Mouse (Mus musculus): Measurements from ENCODE around the gene Hoxd10. TPM values are rescaled to one million over a fixed set of nuclear protein-coding genes. Genes with fewer than 3 reads are reported as not detected.

The Hoxd10 gene
- polyA plus RNA-seq (2014; fragmentation: Illumina TruSeq; extraction: RNeasy Lipid Tissue Mini Kit (QIAGEN cat#74804)) = 25.6 TPM

GRCm38 (mm10) chr2:74691022-74691951 lies at the start of gene Hoxd10:
TSS of gene Hoxd10 (plus strand) at chr2:74691924.

GRCm38 (mm10) chr2:74659507-74660005 lies 32.2 kb upstream of the Hoxd10 start, which contains the start of gene Evx2:
TSS of gene Evx2 (minus strand) at chr2:74659557.

GRCm38 (mm10) chr2:74667842-74668357 lies 23.8 kb upstream of the Hoxd10 start, which contains the start of gene Hoxd13:
TSS of gene Hoxd13 (plus strand) at chr2:74668310.

GRCm38 (mm10) chr2:74674881-74675665 lies 16.7 kb upstream of the Hoxd10 start, which contains the start of gene Hoxd12:
TSS of gene Hoxd12 (plus strand) at chr2:74675013.

GRCm38 (mm10) chr2:74678891-74679595 lies 12.7 kb upstream of the Hoxd10 start, which contains the start of gene Hoxd11:
TSS of gene Hoxd11 (plus strand) at chr2:74679557.

GRCm38 (mm10) chr2:74697567-74698121 lies 5.9 kb downstream of the Hoxd10 start, which contains the start of gene Hoxd9:
TSS of gene Hoxd9 (plus strand) at chr2:74697727.

GRCm38 (mm10) chr2:74704393-74704998 lies 12.8 kb downstream of the Hoxd10 start, which contains the start of gene Hoxd8:
TSS of gene Hoxd8 (plus strand) at chr2:74704615.

GRCm38 (mm10) chr2:74711721-74712621 lies 20.2 kb downstream of the Hoxd10 start, which contains the start of the genes Hoxd3 and Hoxd4:
TSS of gene Hoxd3 (plus strand) at chr2:74711927.
TSS of gene Hoxd4 (plus strand) at chr2:74711929.

GRCm38 (mm10) chr2:74726551-74726950 lies 34.8 kb downstream of the Hoxd10 start, which contains the start of gene Gm28230:
TSS of gene Gm28230 (plus strand) at chr2:74726728.

Other genes starting within 250 kb of the Hoxd10 start
- gene Lnpk, start 112.5 kb upstream of the Hoxd10 start, polyA plus RNA-seq (2014; fragmentation: Illumina TruSeq; extraction: RNeasy Lipid Tissue Mini Kit (QIAGEN cat#74804)) = 48.7 TPM
- gene Evx2, start 32.4 kb upstream of the Hoxd10 start, polyA plus RNA-seq (2014; fragmentation: Illumina TruSeq; extraction: RNeasy Lipid Tissue Mini Kit (QIAGEN cat#74804)) = not detected
- gene Hoxd13, start 23.6 kb upstream of the Hoxd10 start, polyA plus RNA-seq (2014; fragmentation: Illumina TruSeq; extraction: RNeasy Lipid Tissue Mini Kit (QIAGEN cat#74804)) = not detected
- not detected for gene Hoxd12, start 16.9 kb upstream of the Hoxd10 start, polyA plus RNA-seq (2014; fragmentation: Illumina TruSeq; extraction: RNeasy Lipid Tissue Mini Kit (QIAGEN cat#74804))
- gene Hoxd11, start 12.4 kb upstream of the Hoxd10 start, polyA plus RNA-seq (2014; fragmentation: Illumina TruSeq; extraction: RNeasy Lipid Tissue Mini Kit (QIAGEN cat#74804)) = 4.8 TPM
- gene Hoxd9, start 5.8 kb downstream of the Hoxd10 start, polyA plus RNA-seq (2014; fragmentation: Illumina TruSeq; extraction: RNeasy Lipid Tissue Mini Kit (QIAGEN cat#74804)) = 26.6 TPM
- gene Hoxd8, start 12.7 kb downstream of the Hoxd10 start, polyA plus RNA-seq (2014; fragmentation: Illumina TruSeq; extraction: RNeasy Lipid Tissue Mini Kit (QIAGEN cat#74804)) = 70.2 TPM
- gene Hoxd3, start 20.0 kb downstream of the Hoxd10 start, polyA plus RNA-seq (2014; fragmentation: Illumina TruSeq; extraction: RNeasy Lipid Tissue Mini Kit (QIAGEN cat#74804)) = 1.6 TPM
- gene Hoxd4, start 20.0 kb downstream of the Hoxd10 start, polyA plus RNA-seq (2014; fragmentation: Illumina TruSeq; extraction: RNeasy Lipid Tissue Mini Kit (QIAGEN cat#74804)) = 4.2 TPM
- gene Gm28230, start 34.8 kb downstream of the Hoxd10 start, polyA plus RNA-seq (2014; fragmentation: Illumina TruSeq; extraction: RNeasy Lipid Tissue Mini Kit (QIAGEN cat#74804)) = 0.48 TPM
- not detected for gene Hoxd1, start 71.1 kb downstream of the Hoxd10 start, polyA plus RNA-seq (2014; fragmentation: Illumina TruSeq; extraction: RNeasy Lipid Tissue Mini Kit (QIAGEN cat#74804))
- gene Mtx2, start 133.9 kb downstream of the Hoxd10 start, polyA plus RNA-seq (2014; fragmentation: Illumina TruSeq; extraction: RNeasy Lipid Tissue Mini Kit (QIAGEN cat#74804)) = 156 TPM

All from ovary, adult 10 weeks (tissue).